Mouse (Mus musculus) hindbrain, embryonic 11.5 days (tissue): ENCODE measurements around the gene Kcnk7. TPM values are rescaled to one million over a fixed set of nuclear protein-coding genes. Genes with fewer than 3 reads are reported as not detected.

Experiments
- ATAC-seq: fragments of 200-750 bp; cut with Nextera tagmentation; 2 replicates; pipeline ENCODE4 v1.8.0; 2017; ENCODE audit warnings: mild to moderate bottlenecking, moderate TSS enrichment, moderate library complexity; ENCODE audit not compliant: low FRiP score
- DNase-seq: peaks from one replicate; pipeline ENCODE4 v3.0.0-alpha.2; 2015; ENCODE audit warnings: low spot score
- H3K27ac ChIP-seq: fragments of 300-500 bp; sonication (generic); 2 replicates; pipeline ENCODE4 v1.5.1; 2014; ENCODE audit warnings: mild to moderate bottlenecking, low read depth, low read length
- H3K27me3 ChIP-seq: fragments of 300-500 bp; sonication (generic); 2 replicates; pipeline ENCODE4 v1.6.1; 2014; ENCODE audit warnings: mild to moderate bottlenecking, low read length, moderate library complexity, mixed read lengths; ENCODE audit not compliant: control insufficient read depth, insufficient read depth
- H3K36me3 ChIP-seq: fragments of 300-500 bp; sonication (generic); 2 replicates; pipeline ENCODE4 v1.6.1; 2014; ENCODE audit warnings: mild to moderate bottlenecking, low read length, moderate library complexity, mixed read lengths; ENCODE audit not compliant: control insufficient read depth, insufficient read depth
- H3K4me1 ChIP-seq: fragments of 300-500 bp; sonication (generic); replicated peaks from 2 replicates; pipeline ENCODE4 v1.6.1; 2014; ENCODE audit warnings: low read length, mixed read lengths; ENCODE audit not compliant: control insufficient read depth, insufficient read depth
- H3K4me2 ChIP-seq: fragments of 300-500 bp; sonication (generic); replicated peaks from 2 replicates; pipeline ENCODE4 v1.6.1; 2014; ENCODE audit warnings: mild to moderate bottlenecking, low read depth, low read length
- H3K4me3 ChIP-seq: fragments of 300-500 bp; sonication (generic); 2 replicates; pipeline ENCODE4 v1.5.1; 2014; ENCODE audit warnings: low read depth, low read length
- H3K9ac ChIP-seq: fragments of 300-500 bp; sonication (generic); 2 replicates; pipeline ENCODE4 v1.6.1; 2014; ENCODE audit warnings: low read depth, low read length
- H3K9me3 ChIP-seq: fragments of 300-500 bp; sonication (generic); 2 replicates; pipeline ENCODE4 v1.6.1; 2016; ENCODE audit warnings: low read length; ENCODE audit not compliant: control insufficient read depth
- WGBS: fragments of 180-500 bp; shearing (Covaris S2); extraction: QIAGEN DNeasy Blood & Tissue Kit; methylation state at CpG from one replicate; pipeline ENCODE4 v1.1.7; 2014; 5-methylcytosine and 5-hydroxymethylcytosine counted together
- polyA plus RNA-seq: library from polyadenylated mRNA; unstranded; fragments of >200 nt; fragmentation: Nextera tagmentation; extraction: Ambion mirVana; gene quantifications from 2 replicates; pipeline ENCODE4 v1.2.1, GENCODE M21; 2014

Kcnk7 gene
- polyA plus RNA-seq: 0.19 TPM in 1 of 2 replicates, not detected in the other

- H3K4me3 ChIP-seq: no peak within 1 kb of the TSS
- peaks cover 13% of the 10 kb centered on the region for H3K36me3 ChIP-seq
- no peaks in the 10 kb centered on the region for H3K27me3 ChIP-seq
- ATAC-seq (no peak), DNase-seq (no peak)
- H3K9ac ChIP-seq: no peak within 1 kb of the TSS
- no peak within 1 kb of the TSS for H3K4me2 ChIP-seq
- no peaks in the 10 kb centered on the region for H3K4me1 ChIP-seq
- 81% methylated on average over 17 of the region's 17 CpGs for WGBS
- no peaks in the 10 kb centered on the region for H3K9me3 ChIP-seq
- 0 out of 2 replicates have a peak within 1 kb of the TSS, but pooled peaks have one; percentile 30 for H3K27ac ChIP-seq
Observed at GRCm38 (mm10) chr19:5704163-5704800, at the start of gene Kcnk7. Gene Kcnk7, plus strand, starts transcription at chr19:5704367.

GRCm38 (mm10) chr19:5654720-5655298 lies 49.4 kb upstream of the Kcnk7 start:
- WGBS: 8% methylated on average over 42 of the region's 43 CpGs
- peak overlapping the region; percentile 82 for H3K4me2 ChIP-seq

GRCm38 (mm10) chr19:5660942-5661751 lies 43.0 kb upstream of the Kcnk7 start:
- WGBS: 85% methylated on average over 14 of the region's 16 CpGs
- H3K27ac ChIP-seq: no peak overlapping the region
- peaks cover 3% of the 10 kb centered on the region; the same call in 1 of the 2 replicates for H3K27me3 ChIP-seq

More at GRCm38 (mm10) chr19:5654720-5655298, 49.4 kb upstream of the Kcnk7 start:
- peaks cover 6% of the 10 kb centered on the region for H3K4me1 ChIP-seq
- peak overlapping the region; percentile 39 for H3K4me3 ChIP-seq
- H3K27ac ChIP-seq: no peak overlapping the region
- peaks cover 27% of the 10 kb centered on the region for H3K27me3 ChIP-seq
- H3K9ac ChIP-seq: peak overlapping the region; percentile 49
- no peaks in the 10 kb centered on the region for H3K36me3 ChIP-seq
- DNase-seq (peak; percentile 38), ATAC-seq (peak; percentile 14; the same call in 1 of the 2 replicates)
- no peaks in the 10 kb centered on the region for H3K9me3 ChIP-seq

GRCm38 (mm10) chr19:5662310-5662709 lies 41.9 kb upstream of the Kcnk7 start:
- peak overlapping the region; percentile 57 for H3K4me2 ChIP-seq
- no peak overlapping the region for H3K27ac ChIP-seq
- peak overlapping the region; percentile 40 for H3K4me3 ChIP-seq
- ATAC-seq (no peak), DNase-seq (no peak)
- H3K4me1 ChIP-seq: peaks cover 10% of the 10 kb centered on the region; the same call in 1 of the 2 replicates
- H3K9me3 ChIP-seq: no peaks in the 10 kb centered on the region
- WGBS: 76% methylated on average over 8 of the region's 8 CpGs
- H3K36me3 ChIP-seq: 0 out of 2 replicates have a peak, but pooled peaks cover 2% of the 10 kb centered on the region
- no peak overlapping the region for H3K9ac ChIP-seq
- no peaks in the 10 kb centered on the region for H3K27me3 ChIP-seq

More at GRCm38 (mm10) chr19:5660942-5661751, 43.0 kb upstream of the Kcnk7 start:
- H3K4me1 ChIP-seq: peaks cover 10% of the 10 kb centered on the region; the same call in 1 of the 2 replicates
- H3K36me3 ChIP-seq: 0 out of 2 replicates have a peak, but pooled peaks cover 2% of the 10 kb centered on the region
- H3K4me3 ChIP-seq: no peak overlapping the region; the same call in 1 of the 2 replicates
- H3K9ac ChIP-seq: no peak overlapping the region
- no peak for ATAC-seq
- H3K4me2 ChIP-seq: no peak overlapping the region
- DNase-seq: no peak
- H3K9me3 ChIP-seq: no peaks in the 10 kb centered on the region

- Histone ChIP-seq H3K27me3 (no peaks in the 10 kb centered on the region), H3K4me2 (peak within 1 kb of the TSS; percentile 57), H3K27ac (peak within 1 kb of the TSS; percentile 47), H3K4me3 (peak within 1 kb of the TSS; percentile 40), H3K36me3 (0 out of 2 replicates have a peak, but pooled peaks cover 2% of the 10 kb centered on the region), H3K9me3 (no peaks in the 10 kb centered on the region), H3K4me1 (peaks cover 10% of the 10 kb centered on the region; the same call in 1 of the 2 replicates), H3K9ac (peak within 1 kb of the TSS; percentile 58)
- DNase-seq: peak; percentile 92
- ATAC-seq: peak; percentile 89
- under 1% methylated on average over 31 of the region's 32 CpGs for WGBS
Observed at GRCm38 (mm10) chr19:5662981-5663913, 40.9 kb upstream of the Kcnk7 start, which contains the start of gene Sipa1. Gene Sipa1, minus strand, starts transcription at chr19:5663707.

GRCm38 (mm10) chr19:5664669-5665257 lies 39.4 kb upstream of the Kcnk7 start:
- H3K36me3 ChIP-seq: 0 out of 2 replicates have a peak, but pooled peaks cover 2% of the 10 kb centered on the region
- no peak overlapping the region for H3K4me3 ChIP-seq
- peaks cover 10% of the 10 kb centered on the region; the same call in 1 of the 2 replicates for H3K4me1 ChIP-seq
- H3K9ac ChIP-seq: no peak overlapping the region
- no peak overlapping the region for H3K27ac ChIP-seq
- no peak overlapping the region for H3K4me2 ChIP-seq
- no peaks in the 10 kb centered on the region for H3K27me3 ChIP-seq
- WGBS: 91% methylated on average over 10 of the region's 10 CpGs
- H3K9me3 ChIP-seq: no peaks in the 10 kb centered on the region
- ATAC-seq: no peak
- no peak for DNase-seq

GRCm38 (mm10) chr19:5665465-5665864 lies 38.7 kb upstream of the Kcnk7 start:
- DNase-seq: no peak
- H3K4me1 ChIP-seq: peaks cover 10% of the 10 kb centered on the region; the same call in 1 of the 2 replicates
- no peak overlapping the region for H3K4me2 ChIP-seq
- no peak overlapping the region for H3K9ac ChIP-seq
- H3K36me3 ChIP-seq: 0 out of 2 replicates have a peak, but pooled peaks cover 2% of the 10 kb centered on the region
- WGBS: 92% methylated on average over 15 of the region's 15 CpGs
- H3K4me3 ChIP-seq: no peak overlapping the region
- no peaks in the 10 kb centered on the region for H3K27me3 ChIP-seq
- no peak for ATAC-seq
- no peak overlapping the region for H3K27ac ChIP-seq
- H3K9me3 ChIP-seq: no peaks in the 10 kb centered on the region
